Comparison of ENCODE assay signal across 14 mouse cellular contexts in the genomic region with DNA sequence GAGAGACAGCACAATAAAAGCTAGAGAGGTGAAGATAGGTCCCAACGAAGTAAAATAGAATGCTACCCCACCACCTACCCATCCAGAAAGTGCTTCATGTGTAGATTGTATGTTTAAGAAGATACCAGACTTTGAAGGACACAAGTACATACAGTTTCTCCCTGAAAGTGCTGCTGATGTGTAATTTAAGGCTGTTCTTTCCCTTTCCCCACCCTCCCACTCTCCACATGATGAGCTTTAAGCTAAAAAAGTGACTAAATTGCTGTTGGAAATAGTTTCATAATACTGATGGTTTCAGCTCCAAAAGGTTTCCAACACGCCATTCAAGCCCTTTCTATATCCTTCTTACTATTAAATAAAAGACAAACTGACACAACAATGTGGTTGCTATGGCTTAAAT.
"Had no signal": no experiment of that assay in that cellular context is flagged by ENCODE, and none has a peak within 500 bp of the region (broad histone marks: within the 10 kb centered on the region; RNA-seq: fewer than 3 reads in every experiment).

No protein-coding gene starts in this region.

- H3K4me1 ChIP-seq: megakaryocyte, embryonic 14.5 days; midbrain, embryonic 13.5 days; midbrain, embryonic 15.5 days; neural tube, embryonic 12.5 days; stomach, embryonic 15.5 days had no signal

- H3K27ac ChIP-seq: macrophage; midbrain, embryonic 13.5 days; midbrain, embryonic 15.5 days; neural tube, embryonic 12.5 days; stomach, embryonic 15.5 days; stomach, postnatal 0 days had no signal

- DNase-seq: lung, adult 18-20 months; lung, embryonic 14.5 days; lung, postnatal 10 days; right cerebral cortex, postnatal 14 days; thymus, adult 2 months; thymus, postnatal 25 days; thymus, postnatal 4 days had no signal

- H3K4me3 ChIP-seq: megakaryocyte, embryonic 14.5 days; midbrain, embryonic 13.5 days; midbrain, embryonic 15.5 days; neural tube, embryonic 12.5 days; stomach, embryonic 15.5 days had no signal
